Mouse (Mus musculus): ENCODE results near the gene Gpd2. TPM values are rescaled to one million over a fixed set of nuclear protein-coding genes. Genes with fewer than 3 reads are reported as not detected.
A peak's percentile ranks its signal among the peaks of the same experiment; 100 is the strongest.

Gpd2 gene
- polyA plus RNA-seq, 1 experiment = 48.7 TPM

GRCm38 (mm10) chr2:57374647-57375046 lies 137.2 kb downstream of the Gpd2 start:
- DNase-seq (ENCODE audit: extremely low spot score in 1 of 2, low spot score in 1 of 2) = peak in 1 of 2 experiments; percentile 12

GRCm38 (mm10) chr2:57375138-57375837 lies 137.9 kb downstream of the Gpd2 start:
- no peak for DNase-seq (ENCODE audit: extremely low spot score in 1 of 2, low spot score in 1 of 2)

GRCm38 (mm10) chr2:57378147-57378889 lies 140.9 kb downstream of the Gpd2 start:
- DNase-seq (ENCODE audit: extremely low spot score in 1 of 2, low spot score in 1 of 2) = no peak

- no peak for DNase-seq (ENCODE audit: extremely low spot score in 1 of 2, low spot score in 1 of 2)
Measured at GRCm38 (mm10) chr2:57384625-57385024, 147.2 kb downstream of the Gpd2 start.

GRCm38 (mm10) chr2:57387816-57388215 lies 150.4 kb downstream of the Gpd2 start:
- DNase-seq (ENCODE audit: extremely low spot score in 1 of 2, low spot score in 1 of 2) = peak in 1 of 2 experiments; percentile 36

- no peak for DNase-seq (ENCODE audit: extremely low spot score in 1 of 2, low spot score in 1 of 2)
Measured at GRCm38 (mm10) chr2:57395071-57395470, 157.6 kb downstream of the Gpd2 start.

- no peak for DNase-seq (ENCODE audit: extremely low spot score in 1 of 2, low spot score in 1 of 2)
Measured at GRCm38 (mm10) chr2:57396061-57396460, 158.6 kb downstream of the Gpd2 start.

GRCm38 (mm10) chr2:57397727-57398126 lies 160.3 kb downstream of the Gpd2 start:
- DNase-seq (ENCODE audit: extremely low spot score in 1 of 2, low spot score in 1 of 2) = no peak

- peak in 1 of 2 experiments; percentile 13 for DNase-seq (ENCODE audit: extremely low spot score in 1 of 2, low spot score in 1 of 2)
Measured at GRCm38 (mm10) chr2:57407414-57408019, 170.1 kb downstream of the Gpd2 start.

GRCm38 (mm10) chr2:57408413-57408812 lies 171.0 kb downstream of the Gpd2 start:
- no peak for DNase-seq (ENCODE audit: extremely low spot score in 1 of 2, low spot score in 1 of 2)

GRCm38 (mm10) chr2:57411551-57411950 lies 174.1 kb downstream of the Gpd2 start:
- DNase-seq (ENCODE audit: extremely low spot score in 1 of 2, low spot score in 1 of 2) = no peak

- no peak for DNase-seq (ENCODE audit: extremely low spot score in 1 of 2, low spot score in 1 of 2)
Measured at GRCm38 (mm10) chr2:57414550-57415160, 177.2 kb downstream of the Gpd2 start.

GRCm38 (mm10) chr2:57416711-57417110 lies 179.3 kb downstream of the Gpd2 start:
- no peak for DNase-seq (ENCODE audit: extremely low spot score in 1 of 2, low spot score in 1 of 2)

Other genes with a start within 250 kb of the Gpd2 start
- 10.6 and 21.0 TPM in 2 replicates for gene Nr4a2, start 113.6 kb upstream of the Gpd2 start, polyA plus RNA-seq (2012; rRNA removed)

Measured in frontal cortex, adult 2 months (tissue).